Mouse (Mus musculus) cerebellum, postnatal 4 days (tissue): ENCODE data around the gene Fgr.
"Not testable (repeated sequence)": the region's sequence is repeated elsewhere in the genome, so short reads cannot be mapped to it uniquely, and the experiment has no call there.

ENCODE experiments used
- DNase-seq, 2 experiments: peaks; one replicate each; pipeline ENCODE4 v3.0.0; 2022; ENCODE audit warnings: low spot score in 2 of 2, mixed read lengths in 1 of 2

The Fgr gene

GRCm38 (mm10) chr4:132973814-132974398 lies at the start of gene Fgr:
Fgr (plus strand) TSS chr4:132974095.
- DNase-seq = no peak

GRCm38 (mm10) chr4:132926520-132926919 lies 47.4 kb upstream of the Fgr start:
- not testable (repeated sequence) for DNase-seq

GRCm38 (mm10) chr4:132930784-132931183 lies 43.1 kb upstream of the Fgr start:
- DNase-seq = peak in 1 of 2 experiments; percentile 45

DNA sequence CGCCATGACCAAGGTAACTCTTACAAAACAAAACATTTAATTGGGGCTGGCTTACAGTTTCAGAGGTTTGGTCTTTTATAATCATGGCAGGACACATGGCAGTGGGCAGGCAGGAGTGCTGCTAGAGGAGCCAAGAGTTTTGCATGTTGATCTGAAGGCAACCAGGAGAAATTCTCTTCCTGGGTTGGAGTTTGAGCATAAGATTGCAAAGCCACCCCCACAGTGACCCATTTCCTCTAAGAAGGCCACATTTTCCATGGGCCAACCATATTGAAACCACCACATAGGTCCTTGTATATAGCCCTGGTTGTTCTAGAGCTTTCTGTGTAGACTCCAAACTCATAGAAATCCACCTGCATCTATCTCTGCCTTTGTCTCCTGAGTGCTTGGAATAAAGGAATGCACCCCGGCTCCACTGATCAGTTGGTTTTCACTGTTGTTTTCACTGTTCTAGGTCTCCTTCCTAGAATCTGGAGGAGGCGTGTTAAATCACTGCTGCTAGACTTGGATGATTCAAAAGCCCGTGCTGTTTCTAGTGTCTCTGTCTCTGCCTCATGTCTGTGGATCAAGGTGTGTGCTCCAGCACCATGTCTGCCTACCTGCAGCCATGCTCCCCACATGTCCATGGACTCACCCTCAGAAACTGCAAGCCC lies 41.0 kb upstream of the Fgr start:
- DNase-seq = no peak

DNA sequence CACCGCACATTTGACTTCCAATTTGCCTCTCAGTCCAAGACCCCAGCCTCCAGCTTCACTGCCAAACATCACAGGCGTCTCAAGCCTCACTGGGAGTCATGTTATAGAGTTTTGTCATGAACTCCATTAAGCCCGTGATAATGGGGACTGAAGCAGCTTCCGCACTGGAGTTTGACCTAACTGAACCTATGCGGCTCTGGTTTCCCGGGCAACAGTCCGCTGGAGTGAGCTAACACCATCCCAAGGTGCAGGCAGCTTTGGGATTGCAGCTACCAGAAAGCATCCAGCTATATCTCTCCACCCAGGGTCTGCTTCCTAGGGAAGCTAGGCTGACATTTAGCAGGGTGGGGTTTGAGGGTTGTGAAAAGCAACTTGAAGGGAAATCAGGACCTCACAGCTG lies 39.3 kb upstream of the Fgr start:
- DNase-seq = no peak

DNA sequence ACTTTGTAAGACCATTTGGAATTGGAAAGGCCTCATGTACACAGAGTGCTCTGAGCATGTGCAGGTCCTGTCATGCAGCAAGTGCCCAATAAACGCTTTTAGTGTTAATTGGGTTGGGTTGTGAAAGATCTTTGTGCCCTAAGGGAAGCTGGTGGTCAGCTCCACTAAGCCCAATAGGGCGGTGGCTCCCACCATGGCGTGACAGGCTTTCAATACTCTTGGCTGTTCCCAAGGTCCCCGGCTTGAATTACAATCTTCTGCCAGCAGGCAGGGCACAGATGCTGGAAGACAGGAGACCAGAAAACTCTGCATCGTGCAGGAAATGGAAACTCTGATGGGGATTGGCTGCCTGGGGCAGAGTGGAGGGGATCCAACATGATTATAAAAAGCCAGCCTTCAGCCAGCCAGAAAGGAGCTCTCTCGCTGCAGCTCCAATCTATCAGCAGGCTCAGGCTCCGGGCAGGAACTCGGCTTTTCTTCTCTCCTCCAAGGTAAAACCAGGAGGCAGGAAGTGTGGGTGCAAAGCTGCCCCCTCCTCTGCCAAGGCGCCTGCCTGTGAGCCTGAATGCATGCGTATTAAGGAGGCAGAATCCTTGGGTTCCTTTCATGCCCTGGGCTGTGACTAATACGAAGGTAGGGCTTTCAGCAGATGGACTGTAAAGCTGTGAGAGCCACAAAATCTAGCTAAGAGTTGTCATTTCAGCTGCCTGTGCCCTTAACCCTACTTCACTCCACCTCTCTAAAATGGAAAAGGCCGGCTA lies 35.5 kb upstream of the Fgr start:
- peak in 1 of 2 experiments; percentile 71 for DNase-seq

DNA sequence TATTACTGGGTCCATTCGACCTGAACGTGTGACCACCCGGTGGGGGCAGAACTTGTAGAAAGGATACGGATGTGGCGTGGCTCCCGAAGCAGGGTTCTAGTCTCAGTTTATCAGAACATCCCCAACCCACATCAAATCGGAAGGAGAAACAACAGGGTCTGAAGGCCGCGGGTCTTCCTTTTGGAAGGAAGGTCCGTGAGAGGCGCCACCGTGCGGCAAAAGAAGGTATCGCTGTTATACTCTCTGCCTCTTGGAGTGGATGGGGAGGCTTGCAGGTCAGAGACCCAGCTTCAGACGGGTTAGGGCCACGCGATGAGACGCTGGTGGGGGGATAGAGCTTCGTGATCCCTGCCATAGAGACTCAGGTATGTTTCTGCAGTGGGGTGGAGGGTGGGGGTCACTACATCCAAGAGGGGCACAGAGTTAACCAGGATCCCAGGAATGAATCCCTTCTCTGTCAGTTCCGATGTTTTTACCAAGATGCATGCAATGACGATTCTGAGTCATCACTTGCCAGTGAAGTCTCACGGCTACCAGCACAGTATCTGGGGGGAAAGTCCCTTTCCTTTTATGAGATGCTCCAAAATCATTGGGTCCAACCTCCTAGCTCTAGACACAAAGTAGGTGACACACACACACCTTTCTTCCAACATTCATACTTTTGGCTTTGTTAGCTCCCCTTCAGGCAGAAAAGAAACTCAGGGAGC lies 34.3 kb upstream of the Fgr start:
- DNase-seq = peak; percentile 81 to 90

- no peak for DNase-seq
These were observed 32.7 kb upstream of the Fgr start for GRCm38 (mm10) chr4:132941012-132941729.

GRCm38 (mm10) chr4:132943088-132943487 lies 30.8 kb upstream of the Fgr start:
- DNase-seq = no peak

DNA sequence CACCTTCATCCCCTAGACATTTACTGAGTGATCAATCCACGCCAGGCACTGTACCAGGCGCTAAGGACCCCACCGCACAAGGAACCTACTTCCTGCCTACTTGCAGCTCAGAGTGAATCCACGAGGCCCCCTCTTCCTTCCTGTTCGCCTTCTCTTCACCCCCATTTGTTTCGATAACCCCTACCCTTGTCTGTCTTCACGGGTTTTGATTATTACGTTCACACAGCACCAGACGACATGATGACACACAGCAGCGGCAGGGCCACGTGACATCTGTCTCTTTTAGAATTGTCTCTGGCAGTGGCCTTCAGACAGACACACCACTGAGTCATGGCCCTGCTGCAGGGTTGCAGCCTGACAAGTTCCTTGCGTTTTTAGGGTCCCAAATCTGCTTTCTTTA lies 29.8 kb upstream of the Fgr start:
- DNase-seq = no peak

- no peak for DNase-seq
These were observed 29.1 kb upstream of the Fgr start for GRCm38 (mm10) chr4:132944776-132945175.

DNA sequence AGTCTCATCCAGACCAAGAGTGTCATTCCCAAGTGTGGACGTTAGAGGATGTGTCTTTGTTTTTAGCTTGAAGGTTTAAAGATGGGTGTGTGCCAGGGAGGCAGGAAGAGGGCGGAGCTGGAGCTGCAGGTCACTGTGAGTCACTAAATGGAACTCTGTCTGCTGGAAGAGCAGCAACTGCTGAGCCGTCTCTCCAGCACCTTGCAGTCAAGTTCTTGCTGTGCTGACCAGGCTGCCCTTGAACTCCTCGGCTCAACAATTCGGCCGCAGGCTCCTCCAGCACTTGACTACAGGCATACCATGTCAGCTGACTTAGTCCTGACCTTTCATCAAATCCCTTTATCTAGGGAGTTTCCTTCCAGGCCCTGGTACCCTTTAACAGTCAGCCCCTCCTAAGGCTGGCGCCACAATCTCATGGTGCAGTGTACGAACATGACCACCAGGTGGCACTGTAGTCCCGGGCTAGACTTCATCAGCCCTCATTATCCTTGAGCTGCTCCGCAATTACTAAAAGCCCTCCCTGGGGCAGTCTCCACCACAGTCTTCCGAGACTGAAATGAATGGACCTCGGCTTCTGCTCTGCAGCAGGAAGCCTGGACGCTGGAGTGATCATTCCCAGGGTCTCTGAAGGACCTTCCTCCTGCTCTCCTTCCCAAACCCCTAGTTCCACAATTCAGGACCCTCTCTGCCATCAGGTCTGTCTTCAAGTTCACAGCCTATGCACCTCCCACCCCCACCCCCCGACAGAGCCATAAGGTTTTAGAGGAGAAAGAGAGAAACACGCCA lies 28.4 kb upstream of the Fgr start:
- peak; percentile 92 for DNase-seq

- peak in 1 of 2 experiments; percentile 80 for DNase-seq
These were observed 27.6 kb upstream of the Fgr start for GRCm38 (mm10) chr4:132946047-132947001.

DNA sequence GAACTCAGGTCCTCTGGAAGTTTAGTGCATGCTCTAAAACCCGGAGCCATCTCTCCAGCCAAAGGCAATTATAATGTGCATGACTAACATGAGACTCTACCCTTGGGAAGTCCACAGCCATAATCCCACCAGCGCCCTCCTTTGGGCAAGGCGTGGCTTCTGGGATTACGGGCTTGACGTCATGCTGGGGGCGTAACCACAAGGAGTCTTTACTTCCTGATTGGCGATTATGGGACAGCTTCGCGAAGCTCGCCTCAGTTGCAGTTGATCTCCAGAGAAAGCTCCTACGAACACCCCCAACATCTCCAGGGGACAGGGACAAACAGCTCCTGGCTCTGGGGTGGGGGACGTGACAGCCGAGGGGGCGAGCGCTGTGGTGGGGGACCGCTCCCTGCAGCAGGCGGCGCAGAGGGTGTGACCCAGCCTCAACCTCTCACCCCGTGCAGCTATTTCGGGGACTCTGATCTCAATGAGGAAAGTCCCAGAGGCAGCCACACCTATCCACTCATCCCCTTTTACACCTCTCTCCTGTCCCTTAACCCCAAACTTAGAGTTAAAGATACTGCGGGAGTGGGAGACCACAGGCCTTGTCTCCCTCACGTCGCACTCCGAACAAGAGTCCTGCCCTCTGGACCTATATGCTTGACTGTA lies 23.9 kb upstream of the Fgr start:
- DNase-seq = no peak

GRCm38 (mm10) chr4:132950999-132951398 lies 22.9 kb upstream of the Fgr start:
- DNase-seq = no peak

DNA sequence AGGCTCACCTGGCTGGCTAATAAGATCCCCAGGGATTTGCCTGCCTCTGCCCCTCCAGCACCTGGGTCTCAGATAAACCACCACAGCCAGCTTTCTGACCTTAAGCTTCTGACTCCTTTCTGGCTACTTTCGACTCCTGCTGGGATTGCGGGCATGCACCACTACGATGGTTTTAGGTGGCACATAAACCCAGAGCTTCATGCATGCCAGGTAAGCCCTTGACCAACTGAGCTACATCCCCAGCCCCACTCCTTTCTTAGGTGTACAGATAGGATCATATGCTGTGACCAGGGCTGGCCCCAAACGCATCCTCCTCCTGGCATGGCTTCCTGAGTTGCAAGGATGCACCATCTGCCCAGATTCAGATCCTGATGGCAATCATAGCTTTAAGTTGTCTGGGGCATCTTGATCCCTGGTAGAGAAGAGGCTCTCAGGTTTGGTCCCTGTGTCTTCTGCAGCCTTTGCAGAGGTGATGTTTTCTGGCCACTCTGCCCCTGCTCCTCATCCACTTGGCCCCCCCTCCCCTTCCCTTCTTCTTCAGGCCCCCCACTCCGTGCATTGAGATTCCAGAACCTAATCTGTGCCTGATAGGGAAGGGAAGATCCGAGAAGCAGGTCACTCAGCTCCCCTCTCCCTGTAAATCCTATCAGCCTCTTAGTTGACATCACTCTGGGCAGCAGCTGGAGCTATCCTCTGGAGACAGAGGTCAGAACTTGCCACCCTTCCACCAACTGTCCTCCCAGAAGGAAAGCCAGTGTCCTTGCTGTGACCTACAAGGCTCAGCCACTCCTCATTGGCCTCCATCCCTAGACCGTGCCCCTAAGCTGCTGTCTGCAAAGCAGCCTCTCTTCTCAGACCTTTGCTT lies 19.1 kb upstream of the Fgr start:
- DNase-seq = no peak

GRCm38 (mm10) chr4:132955395-132955791 lies 18.5 kb upstream of the Fgr start:
- DNase-seq = no peak
